Mouse (Mus musculus): ENCODE measurements around the gene Ciao2a. TPM values are rescaled to one million over a fixed set of nuclear protein-coding genes. Genes with fewer than 3 reads are reported as not detected.

The Ciao2a gene
- total RNA-seq, 2 experiments from 2014 or later: 68.8 to 80.3 TPM

GRCm38 (mm10) chr9:66119498-66119897 is 6.9 kb upstream of the Ciao2a start:
- DNase-seq (ENCODE audit: low spot score in 2 of 2): no peak

- no peak for DNase-seq (ENCODE audit: low spot score in 2 of 2)
These were observed 6.3 kb upstream of the Ciao2a start for GRCm38 (mm10) chr9:66120106-66120505.

- no peak for DNase-seq (ENCODE audit: low spot score in 2 of 2)
These were observed 5.5 kb upstream of the Ciao2a start for GRCm38 (mm10) chr9:66120945-66121344.

GRCm38 (mm10) chr9:66121421-66121820 is 5.0 kb upstream of the Ciao2a start:
- no peak for DNase-seq (ENCODE audit: low spot score in 2 of 2)

- no peak for DNase-seq (ENCODE audit: low spot score in 2 of 2)
These were observed 2.8 kb upstream of the Ciao2a start for GRCm38 (mm10) chr9:66123648-66124047.

GRCm38 (mm10) chr9:66124111-66124531 is 2.3 kb upstream of the Ciao2a start:
- DNase-seq (ENCODE audit: low spot score in 2 of 2): peak in 1 of 2 experiments; percentile 41

- DNase-seq (ENCODE audit: low spot score in 2 of 2): peak; percentile 93
These were observed 1.5 kb upstream of the Ciao2a start for GRCm38 (mm10) chr9:66124681-66125542.

- DNase-seq (ENCODE audit: low spot score in 2 of 2): no peak
These were observed 612 bp upstream of the Ciao2a start for GRCm38 (mm10) chr9:66125543-66126455.

GRCm38 (mm10) chr9:66127193-66127546 is 759 bp downstream of the Ciao2a start:
- DNase-seq (ENCODE audit: low spot score in 2 of 2): no peak

- DNase-seq (ENCODE audit: low spot score in 2 of 2): no peak
These were observed 1.5 kb downstream of the Ciao2a start for GRCm38 (mm10) chr9:66127884-66128283.

GRCm38 (mm10) chr9:66131466-66131865 is 5.1 kb downstream of the Ciao2a start:
- DNase-seq (ENCODE audit: low spot score in 2 of 2): no peak

GRCm38 (mm10) chr9:66135967-66136366 is 9.6 kb downstream of the Ciao2a start:
- DNase-seq (ENCODE audit: low spot score in 2 of 2): no peak

GRCm38 (mm10) chr9:66138193-66138592 is 11.8 kb downstream of the Ciao2a start:
- DNase-seq (ENCODE audit: low spot score in 2 of 2): peak in 1 of 2 experiments; percentile 23

- DNase-seq (ENCODE audit: low spot score in 2 of 2): no peak
These were observed 15.9 kb downstream of the Ciao2a start for GRCm38 (mm10) chr9:66142265-66142664.

GRCm38 (mm10) chr9:66144248-66144647 is 17.8 kb downstream of the Ciao2a start:
- peak; percentile 66 to 67 for DNase-seq (ENCODE audit: low spot score in 2 of 2)

GRCm38 (mm10) chr9:66146141-66146540 is 19.7 kb downstream of the Ciao2a start:
- no peak for DNase-seq (ENCODE audit: low spot score in 2 of 2)

GRCm38 (mm10) chr9:66152011-66152410 is 25.6 kb downstream of the Ciao2a start:
- DNase-seq (ENCODE audit: low spot score in 2 of 2): no peak

GRCm38 (mm10) chr9:66153594-66153993 is 27.2 kb downstream of the Ciao2a start:
- no peak for DNase-seq (ENCODE audit: low spot score in 2 of 2)

- DNase-seq (ENCODE audit: low spot score in 2 of 2): no peak
These were observed 27.6 kb downstream of the Ciao2a start for GRCm38 (mm10) chr9:66154013-66154412.

- no peak for DNase-seq (ENCODE audit: low spot score in 2 of 2)
These were observed 29.1 kb downstream of the Ciao2a start for GRCm38 (mm10) chr9:66155534-66155933.

GRCm38 (mm10) chr9:66157958-66158830 is 31.8 kb downstream of the Ciao2a start, which contains the start of gene Dapk2:
Gene Dapk2 (plus strand): TSS chr9:66158223.
- DNase-seq (ENCODE audit: low spot score in 2 of 2): peak; percentile 90 to 95
